Mouse (Mus musculus) heart, postnatal 25 days (tissue): ENCODE measurements around the gene Cyb561d1. TPM values are rescaled to one million over a fixed set of nuclear protein-coding genes. Genes with fewer than 3 reads are reported as not detected.

Source experiments
- DNase-seq: peaks from one replicate; pipeline ENCODE4 v3.0.0; 2022; ENCODE audit warnings: low spot score
- intact Hi-C: fragments of 180-260 bp; cut with DNase I; formaldehyde crosslinking; loops from one replicate; pipeline ENCODE4 v1.15.1; 2025
- total RNA-seq, 2 experiments: library from RNA; stranded (reverse); gene quantifications; 2 replicates each; pipeline ENCODE4 v1.2.3; 2021

The Cyb561d1 gene
- total RNA-seq, 2 experiments from 2014 or later, result 4.9 to 5.1 TPM

GRCm38 (mm10) chr3:108180514-108180913, 20.5 kb downstream of the Cyb561d1 start:
- DNase-seq, result no peak
- intact Hi-C loops, result no loop called here

DNA sequence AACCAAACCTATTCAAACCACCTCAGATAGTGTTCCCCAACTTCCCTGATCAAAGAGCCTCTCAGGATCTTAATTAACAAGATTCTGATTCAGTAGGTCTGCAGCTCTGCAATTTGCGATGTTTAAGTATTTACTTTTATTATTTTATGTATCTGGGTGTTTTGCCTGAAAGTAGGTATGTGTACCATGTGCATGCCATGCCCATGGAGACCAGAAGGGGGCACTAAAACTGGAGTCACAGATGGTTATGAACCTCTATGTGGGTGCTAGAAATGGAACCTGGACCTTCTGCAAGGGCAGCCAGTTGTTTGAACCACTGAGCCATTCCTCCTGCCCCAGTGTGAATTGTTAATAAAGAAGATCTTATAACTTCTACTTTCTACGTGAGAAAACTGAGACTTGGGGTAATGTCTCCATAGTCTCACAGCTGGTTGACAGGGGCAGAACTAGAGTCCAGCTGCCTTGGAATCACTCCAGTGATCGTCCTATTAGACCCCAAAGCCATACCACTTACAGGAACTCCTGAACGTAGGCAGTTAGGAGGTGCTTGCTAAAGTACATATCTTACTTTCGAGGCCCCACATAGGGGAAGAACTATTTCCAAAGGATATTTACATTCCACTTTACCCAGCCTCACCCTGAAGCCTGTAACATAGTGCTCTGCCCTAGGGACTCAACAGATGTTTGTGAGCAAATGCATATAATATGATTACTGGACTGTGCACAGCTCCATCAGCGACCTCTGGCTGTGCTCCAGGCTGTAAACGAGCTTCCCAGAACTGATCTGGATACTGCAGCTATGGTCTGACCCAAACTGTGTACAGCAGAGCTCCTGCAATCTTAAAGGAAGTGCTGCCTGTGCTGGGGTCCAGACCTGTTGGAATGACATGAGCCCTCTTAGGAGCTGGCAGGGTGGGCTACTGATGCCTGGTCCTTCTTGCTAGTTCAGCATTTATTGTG, 22.0 kb downstream of the Cyb561d1 start:
- intact Hi-C loops, result no loop called here
- no peak for DNase-seq

DNA sequence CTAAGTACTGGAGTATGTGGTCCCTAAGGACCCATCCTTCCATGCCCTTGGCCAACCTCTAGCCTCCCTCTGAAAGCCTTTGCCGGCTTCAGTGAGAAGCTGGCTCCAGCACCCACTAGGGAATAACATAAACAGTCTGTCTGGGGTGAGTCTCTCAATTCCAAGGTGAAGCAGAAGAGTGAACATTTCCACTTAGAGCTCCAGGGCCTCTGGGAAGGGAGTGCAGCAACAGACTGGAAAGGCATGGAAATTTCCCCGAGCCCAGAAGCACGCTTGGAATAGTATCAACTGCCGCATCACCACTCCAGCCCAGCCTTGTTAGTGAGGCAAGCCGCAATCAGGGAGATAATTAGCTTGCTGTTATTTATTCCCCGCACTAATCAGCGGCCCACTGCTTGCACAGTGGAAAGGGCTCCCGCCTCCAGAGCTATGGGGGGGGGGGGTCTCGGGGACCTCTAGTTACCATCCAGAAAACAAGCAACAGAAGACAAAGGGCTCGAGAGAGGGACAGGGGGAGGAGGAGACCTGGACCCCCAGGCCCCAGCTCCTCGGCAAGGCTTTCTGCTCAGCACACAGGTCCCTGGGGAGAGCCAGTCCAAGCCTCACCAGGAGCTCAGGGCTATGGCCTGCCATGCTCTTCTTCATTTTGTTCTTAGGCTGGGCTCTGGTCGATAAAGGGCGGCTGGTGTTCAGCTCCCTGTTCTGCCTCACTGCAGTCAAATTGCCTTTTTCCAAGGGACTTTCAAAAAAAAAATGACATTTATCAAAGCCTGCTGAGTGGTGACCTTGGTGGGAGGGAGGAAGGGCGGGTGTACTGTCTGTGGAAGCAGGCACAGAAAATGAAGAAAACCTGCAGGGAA, 26.1 kb downstream of the Cyb561d1 start:
- DNase-seq, result no peak
- intact Hi-C loops, result no loop called here

DNA sequence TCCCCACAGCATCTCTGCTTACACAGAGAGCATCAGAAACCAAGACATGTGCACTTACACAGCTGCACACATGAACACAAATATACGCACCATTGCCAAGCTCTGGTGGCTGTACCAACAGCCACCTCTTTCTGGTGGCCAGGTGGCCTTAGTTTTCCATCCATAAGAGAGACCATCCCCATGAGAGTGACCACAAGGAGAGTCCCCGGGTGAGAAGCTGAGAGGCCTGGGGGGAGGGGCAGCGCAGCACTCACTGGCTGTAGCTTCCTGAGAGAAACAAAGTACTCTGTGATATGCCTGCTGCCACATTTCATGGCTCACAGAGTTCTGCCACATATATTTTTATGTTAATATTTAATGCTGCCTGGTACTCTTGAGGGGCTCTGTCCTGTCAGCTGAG, 31.8 kb downstream of the Cyb561d1 start:
- intact Hi-C loops, result loop anchor here (5.0 kb wide), 1 partner anchor 88 kb away; the partner anchor contains the start of gene Psma5
- no peak for DNase-seq

GRCm38 (mm10) chr3:108167499-108167898, 33.5 kb downstream of the Cyb561d1 start:
- no peak for DNase-seq
- intact Hi-C loops, result loop anchor here (5.0 kb wide), 1 partner anchor 90 kb away; the partner anchor contains the start of gene Psma5

DNA sequence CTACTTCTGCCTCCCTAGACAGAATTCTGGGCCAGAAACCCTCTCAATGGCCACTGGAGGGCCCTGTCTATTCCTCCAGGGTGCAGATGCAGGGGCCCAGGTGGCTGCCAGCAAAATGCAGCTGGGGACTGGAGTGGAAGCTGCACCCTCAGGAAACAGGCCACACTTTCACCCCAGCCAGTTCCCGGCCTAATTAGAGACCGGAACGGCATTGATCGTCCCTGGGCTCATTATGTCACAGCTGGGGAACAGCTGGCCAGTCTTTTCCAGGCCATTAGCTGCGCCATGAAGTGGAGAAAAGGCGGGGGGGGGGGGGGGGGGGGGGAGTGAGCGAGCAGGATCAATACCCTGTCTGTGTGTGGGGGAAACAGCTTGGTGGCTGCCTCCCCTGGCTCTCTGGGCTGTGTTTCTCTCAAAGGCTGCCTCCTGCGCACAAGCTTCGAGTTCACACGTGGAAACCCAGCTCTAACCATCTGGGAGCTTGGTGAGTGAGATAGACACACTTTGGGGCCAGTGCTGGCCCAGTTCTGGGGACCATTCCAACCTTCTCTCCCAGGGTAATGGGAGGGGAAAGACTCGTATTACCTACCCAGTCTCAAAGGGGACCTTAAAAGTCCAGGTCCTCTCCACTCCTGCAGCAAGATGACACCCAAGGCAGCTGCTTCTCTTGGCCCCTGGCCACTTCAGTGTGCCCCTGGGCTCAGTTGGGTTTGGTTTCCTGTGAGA, 34.4 kb downstream of the Cyb561d1 start:
- intact Hi-C loops, result loop anchor here (5.0 kb wide), 1 partner anchor 91 kb away; the partner anchor contains the start of gene Psma5
- DNase-seq, result no peak

DNA sequence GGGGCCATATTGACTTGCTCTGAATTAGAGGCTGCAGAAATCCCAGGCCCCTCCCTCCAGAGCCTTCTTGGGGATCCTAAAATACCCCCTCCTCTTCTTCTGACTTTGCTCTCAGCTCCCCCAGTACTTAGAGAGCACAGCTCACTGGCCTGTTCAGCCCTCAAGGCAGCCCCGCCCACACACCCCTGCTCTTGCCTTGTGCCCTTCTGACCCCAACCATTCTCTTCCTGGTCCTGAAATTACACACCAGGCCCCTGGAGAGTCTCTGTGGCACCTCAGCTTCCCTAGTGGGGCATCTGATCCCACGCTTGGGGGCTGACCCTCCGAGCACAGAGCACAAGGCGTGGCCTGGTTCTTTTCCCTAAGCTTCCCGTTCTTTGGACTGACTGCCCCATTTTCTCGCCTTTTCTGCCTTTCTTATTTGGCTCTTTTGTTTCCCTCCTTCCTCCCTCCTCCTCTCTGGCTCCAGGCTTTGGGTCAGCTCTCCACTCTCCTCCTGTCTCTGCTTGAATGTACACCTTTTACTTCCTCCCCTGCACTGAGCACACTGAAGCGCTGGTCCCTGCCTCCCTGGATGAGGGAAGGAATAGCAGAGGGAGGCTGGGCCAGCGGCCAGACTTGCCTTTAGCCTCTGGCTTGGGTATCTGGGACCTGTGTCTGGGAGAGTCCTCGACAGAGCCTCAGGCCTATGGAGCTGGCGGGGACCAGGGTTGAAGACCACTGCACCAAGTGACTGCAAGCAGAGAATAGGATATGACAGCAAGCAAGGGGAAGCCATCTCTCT, 35.3 kb downstream of the Cyb561d1 start:
- intact Hi-C loops, result loop anchor here (5.0 kb wide), 1 partner anchor 92 kb away; the partner anchor contains the start of gene Psma5
- DNase-seq, result no peak

- intact Hi-C loops, result loop anchor here (1.0 to 5.0 kb wide), 3 partner anchors 39 to 222 kb away; partner anchors contain the start of gene Psma5
Observed at GRCm38 (mm10) chr3:108164807-108165206, 36.2 kb downstream of the Cyb561d1 start.

GRCm38 (mm10) chr3:108164091-108164490, 36.9 kb downstream of the Cyb561d1 start:
- DNase-seq, result no peak
- intact Hi-C loops, result loop anchor here (1.0 to 5.0 kb wide), 2 partner anchors 40 to 223 kb away; no protein-coding TSS in a partner anchor

More at GRCm38 (mm10) chr3:108164807-108165206, 36.2 kb downstream of the Cyb561d1 start:
- peak; percentile 60 for DNase-seq

DNA sequence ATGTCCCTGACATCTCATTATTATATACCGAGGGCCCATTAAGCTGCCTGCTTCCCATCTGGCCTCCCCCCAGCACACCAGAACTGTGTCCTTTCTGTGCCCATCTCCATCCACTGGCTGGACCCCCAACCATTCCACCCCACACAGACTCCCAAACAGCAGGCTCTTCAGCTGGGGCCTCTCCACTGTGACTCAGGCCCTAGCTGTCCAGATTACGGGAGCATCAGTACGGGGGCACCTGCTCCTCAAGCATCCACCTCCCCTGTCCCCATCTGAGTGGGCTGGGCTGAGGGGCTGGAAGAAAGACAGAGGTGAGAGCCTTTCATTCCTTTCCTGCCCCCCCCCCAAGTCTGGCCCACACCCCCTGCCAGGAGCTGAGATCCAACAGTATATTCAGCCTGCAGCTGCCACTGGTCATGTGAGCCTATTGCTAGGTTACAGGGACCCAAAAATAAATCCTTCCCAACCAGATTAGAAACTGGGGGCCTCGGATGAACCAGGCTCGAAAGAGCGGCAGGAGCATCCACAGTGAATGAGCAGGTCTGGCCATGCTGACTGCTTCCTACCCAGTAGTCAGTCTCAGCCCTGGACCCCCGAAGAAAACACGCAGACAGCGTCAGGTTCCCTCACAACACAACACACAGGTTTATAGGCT, 42.5 kb downstream of the Cyb561d1 start:
- intact Hi-C loops, result no loop called here
- no peak for DNase-seq

DNA sequence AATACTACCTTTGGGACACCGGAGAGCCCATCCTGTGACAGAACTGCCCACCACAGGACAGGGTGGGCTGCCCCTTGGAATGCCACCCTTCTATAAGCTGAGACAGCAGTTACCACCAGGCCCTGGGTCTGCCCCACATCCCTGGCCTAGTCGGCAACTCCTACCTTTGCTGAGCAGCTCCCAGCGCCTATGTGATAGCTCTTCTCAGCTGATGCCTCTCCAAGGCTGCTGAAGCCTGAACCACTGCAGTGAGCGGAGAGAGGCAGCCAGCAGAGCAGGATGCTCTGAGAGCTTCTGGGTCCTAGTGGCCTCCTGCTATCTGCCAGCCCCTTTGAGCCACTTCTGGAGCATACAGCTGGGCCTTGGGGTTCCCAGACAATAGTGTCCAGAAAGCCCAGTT, 46.4 kb downstream of the Cyb561d1 start, which contains the start of gene Gpr61:
Gene Gpr61 (minus strand): TSS at position 227 of the 400 bp plus-strand sequence.
- intact Hi-C loops, result no loop called here
- no peak for DNase-seq

- intact Hi-C loops, result no loop called here
- DNase-seq, result no peak
Observed at GRCm38 (mm10) chr3:108152290-108152689, 48.7 kb downstream of the Cyb561d1 start.

- DNase-seq, result peak; percentile 67
- intact Hi-C loops, result loop anchor here (1.0 to 5.0 kb wide), 5 partner anchors 77 to 450 kb away; partner anchors contain the start of genes Ahcyl1 and Gstm1
Observed at GRCm38 (mm10) chr3:108147386-108148235, 53.4 kb downstream of the Cyb561d1 start.

- intact Hi-C loops, result loop anchor here (5.0 kb wide), 3 partner anchors 129 to 449 kb away; partner anchors contain the start of genes Ahcyl1 and Gstm1
- no peak for DNase-seq
Observed at GRCm38 (mm10) chr3:108146671-108147070, 54.3 kb downstream of the Cyb561d1 start.
